Comparison of ENCODE assay signal across 11 mouse cellular contexts in the genomic region with DNA sequence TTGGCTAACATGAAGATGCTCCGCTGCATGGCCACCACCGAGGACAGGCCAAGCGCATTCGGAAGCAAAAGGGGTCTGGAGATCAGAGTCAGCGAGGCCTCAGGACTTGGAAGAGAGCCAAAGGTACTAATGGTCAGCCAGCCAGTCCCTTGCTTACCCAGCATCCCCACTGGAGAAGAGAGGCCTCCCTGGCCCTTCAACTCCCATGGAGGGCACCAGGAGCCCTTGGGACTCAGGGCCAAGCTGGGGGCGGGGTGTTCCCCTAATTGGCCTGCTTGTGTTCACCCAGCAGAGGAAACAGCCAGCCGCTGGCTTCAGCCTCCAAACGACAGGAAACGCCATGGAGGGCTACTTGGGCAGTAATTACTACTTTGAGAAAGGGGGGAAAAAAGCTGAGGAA. TPM values are rescaled to one million over a fixed set of nuclear protein-coding genes. Genes with fewer than 3 reads are reported as not detected.
DNase-seq lines count a peak whose midpoint lies in the region; ATAC-seq and TF ChIP-seq lines count a peak whose summit lies in the region.
"Had no signal": no experiment of that assay in that cellular context is flagged by ENCODE, and none has a peak within 500 bp of the region (broad histone marks: within the 10 kb centered on the region; RNA-seq: fewer than 3 reads in every experiment).

No protein-coding gene starts in this region.

- H3K36me3 ChIP-seq in stomach, postnatal 0 days (ENCODE audit: control insufficient read depth, insufficient read depth, low read length): no peaks in the 10 kb centered on the region
- H3K36me3 ChIP-seq in forebrain, embryonic 13.5 days (ENCODE audit: poor library complexity, severe bottlenecking): no peaks in the 10 kb centered on the region
- H3K36me3 ChIP-seq: hindbrain, embryonic 10.5 days had no signal

- no peak for TF ChIP-seq CTCF in stomach, postnatal 0 days (IDR thresholded peaks at IDR 0.05; ENCODE audit: low read depth)

- H3K4me2 ChIP-seq in stomach, postnatal 0 days (replicated peaks; ENCODE audit: low read depth): no peak overlapping the region
- no peak overlapping the region for H3K4me2 ChIP-seq in forebrain, embryonic 13.5 days

- intact Hi-C loops in heart, postnatal 10 days (cut with DNase I): no loop called here
- intact Hi-C loops in gastrocnemius, postnatal 36 days (cut with DNase I): no loop called here

- no peak overlapping the region for H3K27ac ChIP-seq in stomach, postnatal 0 days (replicated peaks)
- no peak overlapping the region for H3K27ac ChIP-seq in forebrain, embryonic 13.5 days
- H3K27ac ChIP-seq: hindbrain, embryonic 10.5 days had no signal

- 68% methylated on average over 9 of the region's 9 CpGs for WGBS in stomach, postnatal 0 days
- WGBS in forebrain, embryonic 13.5 days: 52% methylated on average over 9 of the region's 9 CpGs

- no peaks in the 10 kb centered on the region for H3K4me1 ChIP-seq in stomach, postnatal 0 days (replicated peaks; ENCODE audit: control insufficient read depth, insufficient read depth)
- H3K4me1 ChIP-seq in forebrain, embryonic 13.5 days: peaks cover 7% of the 10 kb centered on the region

- no peak for TF ChIP-seq EP300 in stomach, postnatal 0 days (optimal IDR thresholded peaks at IDR 0.05)

- H3K9ac ChIP-seq in stomach, postnatal 0 days (ENCODE audit: low read length): no peak overlapping the region
- H3K9ac ChIP-seq in forebrain, embryonic 13.5 days: no peak overlapping the region

- no peak overlapping the region for H3K4me3 ChIP-seq in stomach, postnatal 0 days (ENCODE audit: low read depth, low read length)
- no peak overlapping the region for H3K4me3 ChIP-seq in forebrain, embryonic 13.5 days
- H3K4me3 ChIP-seq: hindbrain, embryonic 10.5 days had no signal

- DNase-seq in heart, postnatal 4 days: peak; percentile 21
- no peak for DNase-seq in heart, postnatal 10 days
- DNase-seq in spleen, postnatal 36 days (ENCODE audit: low spot score in 2 of 2): peak; percentile 4 to 13
- DNase-seq in spleen, adult 12 weeks (ENCODE audit: low spot score): no peak
- peak; percentile 25 to 62 for DNase-seq in lung, postnatal 4 days
- no peak for DNase-seq in gastrocnemius, postnatal 36 days
- no peak for DNase-seq in stomach, postnatal 0 days (ENCODE audit: low spot score)

- H3K9me3 ChIP-seq in stomach, postnatal 0 days (ENCODE audit: control insufficient read depth, low read length): no peaks in the 10 kb centered on the region
- H3K9me3 ChIP-seq in forebrain, embryonic 13.5 days (replicated peaks): no peaks in the 10 kb centered on the region
- H3K9me3 ChIP-seq: hindbrain, embryonic 10.5 days had no signal

- no peaks in the 10 kb centered on the region for H3K27me3 ChIP-seq in stomach, postnatal 0 days (ENCODE audit: control insufficient read depth, insufficient read depth, low read length)
- H3K27me3 ChIP-seq in forebrain, embryonic 13.5 days: no peaks in the 10 kb centered on the region

- no peak for ATAC-seq in stomach, postnatal 0 days (ENCODE audit: low FRiP score, low TSS enrichment)
- no peak for ATAC-seq in forebrain, embryonic 13.5 days

RNA-seq across cellular contexts. Expression of a gene that starts 5.1 kb away (rescaled TPM):
- total RNA-seq in heart, postnatal 4 days (2021): 1 to 10 TPM; 5.8 to 6.2 TPM
- total RNA-seq in heart, postnatal 10 days (2021): 1 to 10 TPM; 6.1 to 6.2 TPM
- total RNA-seq in gastrocnemius, postnatal 36 days (2021): 1 to 10 TPM; 3.0 to 3.4 TPM
- polyA plus RNA-seq in stomach, postnatal 0 days (2015; fragmentation: Nextera tagmentation; extraction: Ambion mirVana): not detected in 2 replicates
- polyA plus RNA-seq in forebrain, embryonic 13.5 days (2015; fragmentation: Nextera tagmentation; extraction: Ambion mirVana): 0.31 TPM in 1 of 2 replicates, not detected in the other
- total RNA-seq: left cerebral cortex, postnatal 10 days; neutrophil, adult 5-6 weeks had no signal

RNA-seq across cellular contexts. Expression of a gene that starts 38.0 kb away (rescaled TPM):
- 1 to 10 TPM; 6.8 to 8.1 TPM for total RNA-seq in heart, postnatal 4 days (2021)
- 10 to 100 TPM; 11.2 to 12.1 TPM for total RNA-seq in heart, postnatal 10 days (2021)
- 10 to 100 TPM; 20.6 to 34.2 TPM for total RNA-seq in gastrocnemius, postnatal 36 days (2021)
- polyA plus RNA-seq in stomach, postnatal 0 days (2015; fragmentation: Nextera tagmentation; extraction: Ambion mirVana): 4.3 and 4.9 TPM in 2 replicates
- 7.8 and 8.5 TPM in 2 replicates for polyA plus RNA-seq in forebrain, embryonic 13.5 days (2015; fragmentation: Nextera tagmentation; extraction: Ambion mirVana)

Comparison
In these comparisons a context has a peak if more than half of its experiments do, and no peak if none do; other contexts are left out.
1. DNase-seq: peak in heart, postnatal 4 days (single experiment), spleen, postnatal 36 days (2 of 2) and lung, postnatal 4 days (2 of 2); none in heart, postnatal 10 days (0 of 2), spleen, adult 12 weeks (single experiment), gastrocnemius, postnatal 36 days (0 of 2) and stomach, postnatal 0 days (single experiment).